Mouse (Mus musculus) embryo, embryonic 11.5 days (tissue): ENCODE results near the gene Shisal2a.
A peak's percentile ranks its signal among the peaks of the same experiment; 100 is the strongest.
"Not testable (repeated sequence)": the region's sequence is repeated elsewhere in the genome, so short reads cannot be mapped to it uniquely, and the experiment has no call there.

Experiments
- DNase-seq: peaks from one replicate; pipeline ENCODE4 v3.0.0-alpha.2; 2012; ENCODE audit warnings: low read depth, low spot score

Gene Shisal2a

DNA sequence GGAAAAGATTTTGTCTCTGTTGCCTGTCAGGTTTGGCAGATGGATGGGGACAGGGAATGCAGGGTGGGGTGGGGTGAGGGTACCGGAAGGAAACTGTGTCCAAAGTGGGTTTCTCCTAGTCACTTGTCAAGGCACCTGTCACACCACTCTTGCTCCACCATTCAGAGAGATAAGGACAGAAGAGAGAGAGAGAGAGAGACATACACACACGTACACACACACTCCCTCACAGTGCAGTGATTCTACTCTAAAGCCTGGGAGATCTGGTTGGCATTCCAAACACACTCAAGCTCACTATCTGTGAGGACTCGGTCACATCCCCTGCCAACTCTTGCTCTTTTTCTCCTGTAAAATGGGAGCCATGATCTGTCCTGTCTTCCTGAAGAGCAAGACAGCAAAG is 11.0 kb downstream of the Shisal2a start:
- no peak for DNase-seq

DNA sequence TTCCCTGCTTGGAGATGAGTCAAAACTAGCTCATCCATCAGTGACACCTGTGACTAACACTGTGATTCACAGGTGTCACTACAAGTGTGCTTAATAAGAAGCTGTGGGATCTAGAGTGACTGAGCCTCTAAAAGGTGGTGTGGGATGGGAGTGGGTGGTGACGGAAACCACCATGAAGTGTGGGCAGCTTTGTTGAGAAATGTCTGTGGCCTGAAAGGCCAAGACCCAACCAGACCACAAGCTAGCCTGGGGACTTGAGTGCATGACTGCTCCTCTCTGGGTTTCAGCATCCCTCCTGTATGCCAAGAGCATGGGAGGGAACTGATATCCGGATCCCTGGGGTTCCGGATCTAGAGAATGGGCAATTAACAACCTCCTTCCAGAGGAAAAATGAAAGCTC is 11.7 kb downstream of the Shisal2a start:
- no peak for DNase-seq

- no peak for DNase-seq
Measured at GRCm38 (mm10) chr4:108370409-108370808, 12.7 kb downstream of the Shisal2a start.

DNA sequence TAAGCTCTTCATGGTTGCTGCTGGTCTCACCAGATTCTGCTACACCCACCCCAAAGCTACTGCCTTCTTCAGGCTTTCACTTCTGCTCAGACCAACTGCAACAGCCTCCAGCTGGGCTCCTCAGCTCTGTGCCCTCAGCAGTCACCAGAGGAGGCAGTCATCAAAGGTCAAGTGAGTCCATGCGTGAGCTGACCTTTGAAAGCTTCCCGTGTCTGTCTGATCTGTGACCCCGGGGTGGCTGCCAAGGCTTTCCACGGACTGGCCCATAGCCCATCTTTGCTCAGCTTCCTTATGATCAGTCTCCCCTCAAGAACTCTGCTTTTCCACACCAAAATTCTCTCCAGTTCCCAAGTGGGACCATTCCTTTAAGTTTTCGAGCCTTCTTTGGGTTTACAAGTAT is 13.9 kb downstream of the Shisal2a start:
- no peak for DNase-seq

- DNase-seq: no peak
Measured at GRCm38 (mm10) chr4:108364111-108364476, 19.1 kb downstream of the Shisal2a start.

- DNase-seq: no peak
Measured at GRCm38 (mm10) chr4:108363355-108364110, 19.6 kb downstream of the Shisal2a start.

DNA sequence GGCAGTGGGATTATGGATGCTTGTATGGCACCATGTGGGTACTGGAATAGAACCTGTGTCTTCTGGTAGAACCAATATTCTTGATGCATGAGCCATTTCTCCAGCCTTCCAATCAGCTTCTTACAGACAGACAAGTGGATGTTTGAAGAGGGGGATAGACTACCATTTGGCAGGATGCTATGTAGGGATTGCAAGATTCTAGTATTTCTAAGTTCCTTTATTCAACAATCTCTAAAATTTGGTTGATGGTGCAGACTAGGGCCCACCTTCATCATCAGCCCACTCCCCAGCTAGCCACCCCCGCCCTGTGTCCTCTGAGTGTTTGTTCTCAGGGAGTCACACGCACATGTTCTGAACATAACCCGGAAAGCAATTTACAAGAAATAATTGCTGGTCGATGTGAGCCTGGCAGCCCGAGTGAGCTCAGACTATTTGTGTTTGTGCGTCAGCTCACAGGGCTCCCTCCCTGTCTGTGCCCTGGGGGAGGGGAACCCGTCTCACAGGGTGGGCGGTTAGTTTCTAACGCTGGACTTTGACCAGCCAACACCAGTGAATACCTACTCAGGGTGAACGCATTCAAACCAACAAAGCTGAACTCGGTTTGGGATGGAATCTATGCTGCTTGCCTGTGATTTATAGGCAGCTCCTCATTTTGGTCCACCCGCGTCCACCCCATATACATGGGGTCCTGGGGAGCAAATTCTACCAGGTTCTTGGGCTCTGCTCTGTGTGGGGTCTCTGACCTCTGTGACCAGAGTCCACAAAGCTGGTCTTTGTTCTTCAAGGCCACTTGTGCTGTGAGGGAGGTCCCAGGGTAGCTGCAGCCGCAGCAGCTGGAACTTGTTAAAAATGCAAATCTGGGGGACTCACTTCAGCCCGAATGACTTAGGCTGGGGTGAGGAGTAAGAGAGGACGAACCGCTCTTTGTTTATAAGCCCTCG is 20.6 kb downstream of the Shisal2a start:
- DNase-seq: peak; percentile 80

GRCm38 (mm10) chr4:108360136-108361055 is 22.8 kb downstream of the Shisal2a start:
- DNase-seq: peak; percentile 92

- no peak for DNase-seq
Measured at GRCm38 (mm10) chr4:108358498-108358897, 24.7 kb downstream of the Shisal2a start.

DNA sequence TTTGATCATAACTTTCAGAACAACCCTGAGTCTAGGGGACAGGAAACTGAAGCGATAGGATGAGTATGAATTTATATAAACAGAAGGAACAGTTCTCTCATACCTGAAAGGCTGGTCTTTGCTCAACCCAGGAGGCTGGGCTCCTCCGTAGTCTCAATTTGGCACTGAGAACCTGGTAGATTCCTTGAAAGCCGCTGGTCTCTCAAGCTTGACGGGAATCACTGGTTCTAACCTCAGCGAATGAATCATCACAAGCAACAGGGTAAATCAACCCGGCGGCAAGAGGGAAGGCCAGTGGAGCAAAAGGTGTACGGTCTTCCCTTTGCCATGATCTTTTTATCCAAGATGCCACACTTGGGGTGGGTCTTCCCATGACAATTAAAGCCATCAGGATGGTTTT is 25.7 kb downstream of the Shisal2a start:
- no peak for DNase-seq

DNA sequence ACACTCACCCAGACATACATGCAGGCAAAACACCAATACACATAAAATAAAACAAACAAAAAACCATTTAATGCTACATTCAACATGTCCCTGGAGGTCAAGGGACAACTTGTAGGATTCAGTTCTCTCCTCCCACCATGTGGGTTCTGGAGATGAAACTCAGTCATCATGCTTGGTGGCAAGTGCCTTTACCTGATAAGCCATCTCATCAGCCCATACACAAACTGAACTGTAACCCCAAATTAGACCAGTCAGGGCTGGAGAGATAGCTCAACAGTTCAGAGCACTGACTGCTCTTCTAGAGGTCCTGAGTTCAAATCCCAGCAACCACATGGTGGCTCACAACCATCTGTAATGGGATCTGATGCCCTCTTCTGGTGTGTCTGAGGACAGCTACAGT is 29.6 kb downstream of the Shisal2a start:
- not testable (repeated sequence) for DNase-seq

- peak; percentile 81 for DNase-seq
Measured at GRCm38 (mm10) chr4:108350819-108351218, 32.3 kb downstream of the Shisal2a start.

DNA sequence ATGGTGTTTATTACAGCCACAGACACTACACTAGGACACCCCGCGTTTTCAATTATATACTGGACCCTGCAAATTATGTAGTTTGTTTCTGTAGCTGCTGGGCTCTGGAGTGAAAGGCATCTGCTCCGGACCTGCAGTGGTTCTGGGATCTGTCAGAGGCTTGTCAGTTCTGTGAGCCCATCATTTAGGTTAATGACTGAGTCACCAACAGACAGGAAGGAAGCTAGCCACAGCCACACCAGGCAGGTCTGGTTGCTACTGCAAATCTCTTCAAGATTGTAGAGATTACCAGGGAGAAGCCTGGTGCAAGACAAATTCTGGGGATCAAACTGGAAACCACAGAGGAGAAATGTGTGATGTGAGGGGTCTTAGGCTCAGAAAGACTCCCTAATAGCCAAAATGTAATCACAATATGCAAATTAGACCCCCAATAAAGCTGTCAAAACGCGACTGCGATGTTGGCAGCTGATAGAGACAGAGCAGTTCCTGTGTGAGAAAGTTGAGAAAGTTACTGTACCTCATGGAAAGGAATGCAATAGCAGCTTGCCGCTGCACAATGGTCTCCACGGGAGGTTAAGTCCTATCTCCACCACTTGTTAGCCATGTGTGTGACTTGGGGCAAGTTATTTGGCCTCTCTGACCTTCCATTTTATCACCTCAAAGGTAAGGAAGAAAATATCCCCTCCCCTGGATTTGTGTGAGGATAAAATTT is 33.2 kb downstream of the Shisal2a start:
- DNase-seq: no peak

GRCm38 (mm10) chr4:108349064-108349463 is 34.1 kb downstream of the Shisal2a start:
- no peak for DNase-seq

- DNase-seq: no peak
Measured at GRCm38 (mm10) chr4:108348256-108348875, 34.8 kb downstream of the Shisal2a start.

DNA sequence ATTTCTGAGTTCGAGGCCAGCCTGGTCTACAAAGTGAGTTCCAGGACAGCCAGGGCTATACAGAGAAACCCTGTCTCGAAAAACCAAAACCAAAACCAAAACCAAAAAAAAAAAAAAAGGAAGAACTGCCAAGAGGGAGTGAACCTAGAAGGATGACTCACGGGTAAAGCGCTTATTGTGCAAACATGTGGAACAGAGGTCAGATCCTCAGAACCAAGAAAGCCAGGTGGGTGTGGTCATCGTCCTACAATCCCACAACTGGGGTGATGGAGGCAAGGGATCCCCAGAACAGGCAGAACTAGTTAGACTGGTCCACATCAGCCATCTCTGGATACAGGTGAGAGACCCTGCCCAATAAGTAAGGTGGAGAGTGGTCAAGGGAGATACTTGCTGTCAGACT is 36.0 kb downstream of the Shisal2a start:
- DNase-seq: no peak

- DNase-seq: no peak
Measured at GRCm38 (mm10) chr4:108345826-108346225, 37.3 kb downstream of the Shisal2a start.

DNA sequence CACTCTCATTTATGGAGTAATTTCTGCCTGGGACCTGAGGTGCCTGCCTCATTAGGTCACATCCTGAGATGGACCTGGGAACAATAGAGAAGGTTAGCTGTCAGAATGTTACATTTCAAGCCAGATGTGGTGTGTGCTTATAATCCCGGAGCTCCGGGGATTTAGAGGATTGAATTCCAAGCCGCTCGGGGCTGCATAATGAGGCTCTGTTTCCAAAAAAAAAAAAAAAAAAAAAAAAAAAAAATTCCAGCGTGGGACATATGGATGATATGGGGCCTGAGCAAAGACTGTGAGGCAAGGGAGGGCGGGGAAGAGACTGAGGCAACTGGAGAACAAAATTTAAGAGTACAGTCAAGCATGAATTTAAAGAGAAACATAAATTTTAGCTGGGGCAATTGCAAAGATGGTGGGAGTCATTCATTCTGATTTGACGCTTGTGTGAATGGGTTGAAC is 38.5 kb downstream of the Shisal2a start:
- DNase-seq: no peak

DNA sequence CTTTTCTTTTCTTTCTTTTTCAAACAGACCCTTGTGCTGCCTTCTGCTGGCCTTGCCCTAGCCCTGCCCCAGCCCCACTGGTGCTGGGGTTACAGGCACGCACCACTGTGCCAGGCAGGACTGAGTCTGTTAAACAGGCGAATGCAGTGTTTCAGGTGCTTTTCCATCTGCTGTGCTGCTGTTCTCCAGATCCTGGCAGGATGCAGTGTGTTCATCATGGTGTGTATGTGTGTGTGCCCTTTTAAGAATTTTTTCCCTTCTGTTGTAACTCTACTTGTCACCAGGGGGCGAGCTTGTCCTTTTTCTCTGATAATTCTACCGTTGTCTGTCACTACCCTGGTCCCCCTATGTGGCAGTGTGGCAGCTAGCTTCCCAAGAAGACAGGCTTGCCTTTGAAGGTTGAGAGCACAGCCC is 43.9 kb downstream of the Shisal2a start:
- no peak for DNase-seq

DNA sequence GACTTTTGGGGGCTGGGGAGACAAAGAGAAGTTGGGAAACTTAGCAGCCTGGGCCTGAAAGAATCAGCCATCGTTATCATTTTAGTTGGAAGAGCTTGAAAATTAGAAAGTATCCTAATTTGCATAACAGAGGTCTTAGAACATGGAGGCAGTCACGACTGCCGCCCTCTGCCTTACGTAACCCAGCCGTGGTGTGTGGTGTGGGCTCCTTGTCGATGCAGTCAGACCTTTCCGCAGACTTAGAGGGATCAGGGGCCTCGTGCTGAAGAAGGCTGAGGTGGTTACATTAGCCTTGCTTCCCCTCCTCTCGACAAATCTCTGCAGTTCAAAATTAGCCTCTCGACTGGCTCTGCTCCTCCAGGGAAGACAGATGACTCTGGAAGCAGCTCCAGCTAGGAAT is 44.3 kb downstream of the Shisal2a start:
- no peak for DNase-seq
